Mouse (Mus musculus): ENCODE results near the gene Gsg1l.

Gene Gsg1l

DNA sequence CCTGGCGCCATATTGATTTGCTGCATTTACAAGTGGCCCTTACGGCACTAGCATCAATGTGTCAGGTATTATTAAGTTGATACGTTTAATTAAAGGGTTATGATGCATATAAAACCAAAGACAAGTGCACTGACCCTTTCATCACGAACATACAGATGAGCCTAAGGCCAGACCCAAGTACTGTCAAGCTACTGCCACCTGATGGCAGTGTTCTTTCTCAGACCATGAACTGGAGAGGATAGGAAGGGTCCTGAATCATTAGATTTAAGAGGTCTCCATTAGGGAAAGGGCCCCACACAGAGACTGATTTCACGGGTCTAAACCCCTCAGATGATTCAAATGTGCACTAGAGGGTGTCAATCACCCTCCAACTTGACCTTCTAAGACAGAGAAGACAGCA, 55.6 kb downstream of the Gsg1l start:
- no peak for DNase-seq

DNA sequence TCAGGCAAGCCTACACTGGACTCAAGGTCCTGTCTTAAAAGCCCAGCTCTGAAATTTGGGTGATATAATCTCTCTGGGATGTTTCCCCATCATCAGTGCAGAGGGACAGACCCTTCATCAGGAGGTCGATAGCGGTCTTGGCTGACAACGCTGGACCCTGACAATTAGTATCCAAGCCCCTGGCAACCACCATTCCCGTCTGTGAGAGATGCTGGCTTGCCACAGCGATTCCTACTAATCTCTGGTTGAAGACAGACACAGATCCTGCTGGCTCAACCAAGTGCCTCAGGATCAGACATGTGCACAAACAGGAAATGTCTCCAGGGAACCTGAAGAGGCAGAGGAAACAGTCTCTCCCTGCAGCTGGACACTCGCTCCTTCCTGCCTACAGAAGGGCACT, 62.2 kb downstream of the Gsg1l start:
- DNase-seq = no peak

DNA sequence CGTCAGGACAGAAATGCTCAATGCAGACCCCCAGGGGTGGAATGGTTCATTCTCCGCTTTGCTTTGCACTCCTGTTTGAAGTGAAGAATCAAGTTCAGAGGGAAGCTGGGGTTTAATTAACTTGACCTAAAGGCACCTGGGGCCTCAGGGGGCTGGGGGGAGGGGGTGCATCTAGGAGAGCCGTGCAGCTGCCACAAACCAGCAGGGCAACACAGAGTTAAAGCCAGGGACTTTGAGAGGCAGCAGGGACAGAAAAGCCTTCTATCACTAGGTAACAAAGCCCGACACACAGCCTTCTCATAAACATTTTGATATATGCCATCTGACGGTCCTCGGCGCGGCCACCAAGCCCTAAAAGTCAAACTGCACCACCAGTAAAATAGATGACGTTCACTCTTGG, 62.9 kb downstream of the Gsg1l start:
- DNase-seq = no peak

DNA sequence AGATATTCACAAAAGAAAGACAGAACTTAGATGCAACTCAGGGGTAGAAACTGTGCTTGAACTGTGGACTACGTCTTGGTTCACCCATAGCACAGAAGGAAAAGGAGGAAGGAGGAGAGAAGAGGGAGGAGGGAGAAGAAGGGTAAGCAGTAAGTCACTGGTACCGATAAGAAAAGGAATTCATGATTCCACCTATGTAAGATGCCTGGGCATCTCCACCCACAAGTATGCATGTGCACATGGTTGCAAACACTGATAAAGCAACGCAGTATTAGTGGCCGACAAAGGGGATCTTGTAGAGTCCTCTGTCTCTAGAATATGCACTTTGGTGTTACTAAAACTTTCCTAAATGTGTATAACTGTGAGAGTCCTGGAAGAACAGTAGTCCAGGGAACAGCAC, 64.8 kb downstream of the Gsg1l start:
- no peak for DNase-seq

DNA sequence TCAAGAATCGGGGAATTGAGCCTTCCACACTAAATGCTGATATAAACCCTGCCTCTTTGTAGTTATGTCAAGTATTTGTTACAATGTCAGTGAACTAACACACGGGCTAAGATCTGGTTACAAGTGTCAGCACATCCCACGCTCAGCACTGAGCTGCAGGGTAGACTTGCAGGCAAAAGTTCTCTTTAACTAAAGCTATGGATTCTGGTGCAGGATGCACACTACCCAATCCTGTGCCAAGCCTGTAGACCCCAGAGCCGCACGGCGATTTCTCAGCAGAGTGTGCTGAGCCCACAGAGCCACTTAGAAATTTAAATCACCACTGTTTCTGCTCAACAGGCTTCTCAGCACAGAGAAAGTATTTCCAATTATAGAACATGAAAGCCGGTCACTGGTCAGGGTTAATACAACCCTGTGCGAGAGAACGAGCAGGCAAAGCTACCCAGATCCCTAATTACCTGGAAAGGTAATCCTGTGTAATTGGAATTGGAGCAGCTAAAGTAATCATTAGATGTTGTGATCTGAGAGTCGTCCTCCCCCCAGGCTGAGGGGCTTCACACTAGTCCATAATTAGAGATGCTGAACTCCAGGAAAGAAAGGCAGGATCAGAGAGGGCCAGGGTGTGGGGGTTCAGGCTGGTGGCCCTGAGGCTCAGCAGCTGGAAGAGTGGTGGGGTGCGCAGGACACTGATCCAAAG, 69.7 kb downstream of the Gsg1l start:
- DNase-seq = no peak

DNA sequence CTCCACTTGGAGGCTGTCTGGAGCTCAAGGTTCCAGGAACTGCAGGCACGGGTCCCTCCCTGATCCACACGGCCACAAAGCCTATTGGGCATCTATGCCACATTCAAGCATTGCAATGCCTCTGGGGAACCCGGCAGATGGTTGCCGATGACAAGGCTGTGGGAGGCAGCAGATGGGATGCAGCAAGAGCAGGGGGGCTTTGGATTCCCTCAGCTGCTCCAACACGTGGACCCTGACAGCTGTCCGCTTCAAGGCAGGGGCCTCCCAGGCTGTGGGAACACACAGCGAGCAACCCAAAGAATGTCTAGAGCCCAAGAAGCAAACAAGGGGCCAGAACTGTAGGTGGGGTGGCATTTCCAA, 73.4 kb downstream of the Gsg1l start:
- DNase-seq = no peak

DNA sequence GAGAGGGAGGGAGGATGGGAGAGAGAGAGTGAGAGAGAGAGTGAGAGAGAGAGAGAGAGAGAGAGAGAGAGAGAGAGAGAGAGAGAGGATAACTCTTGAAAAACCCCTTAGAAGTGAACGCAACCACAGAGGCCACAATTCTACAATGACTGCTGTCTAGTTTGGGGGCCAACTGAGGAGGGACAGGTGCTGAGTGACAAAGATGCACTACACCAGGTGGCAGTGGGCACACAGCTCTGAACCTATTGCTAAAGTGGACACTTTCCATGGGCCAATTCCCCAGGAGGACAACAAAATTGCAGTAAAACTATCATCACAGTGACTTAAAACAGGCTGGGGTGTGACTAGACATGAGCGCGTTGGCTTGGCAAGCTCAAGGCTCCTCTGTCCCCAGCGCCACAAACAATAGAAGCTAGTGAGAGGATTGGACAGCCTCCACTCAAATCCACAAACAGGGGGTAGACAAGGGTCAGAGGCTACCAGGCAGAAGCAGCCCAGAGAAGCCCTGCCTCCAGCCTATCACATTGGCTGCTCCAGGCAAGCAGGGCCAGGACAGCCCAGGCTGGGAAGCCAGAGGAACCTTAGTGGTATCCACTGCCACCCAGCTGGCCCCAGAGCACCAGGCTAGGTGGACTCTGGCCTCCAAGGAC, 73.9 kb downstream of the Gsg1l start:
- DNase-seq = no peak

DNA sequence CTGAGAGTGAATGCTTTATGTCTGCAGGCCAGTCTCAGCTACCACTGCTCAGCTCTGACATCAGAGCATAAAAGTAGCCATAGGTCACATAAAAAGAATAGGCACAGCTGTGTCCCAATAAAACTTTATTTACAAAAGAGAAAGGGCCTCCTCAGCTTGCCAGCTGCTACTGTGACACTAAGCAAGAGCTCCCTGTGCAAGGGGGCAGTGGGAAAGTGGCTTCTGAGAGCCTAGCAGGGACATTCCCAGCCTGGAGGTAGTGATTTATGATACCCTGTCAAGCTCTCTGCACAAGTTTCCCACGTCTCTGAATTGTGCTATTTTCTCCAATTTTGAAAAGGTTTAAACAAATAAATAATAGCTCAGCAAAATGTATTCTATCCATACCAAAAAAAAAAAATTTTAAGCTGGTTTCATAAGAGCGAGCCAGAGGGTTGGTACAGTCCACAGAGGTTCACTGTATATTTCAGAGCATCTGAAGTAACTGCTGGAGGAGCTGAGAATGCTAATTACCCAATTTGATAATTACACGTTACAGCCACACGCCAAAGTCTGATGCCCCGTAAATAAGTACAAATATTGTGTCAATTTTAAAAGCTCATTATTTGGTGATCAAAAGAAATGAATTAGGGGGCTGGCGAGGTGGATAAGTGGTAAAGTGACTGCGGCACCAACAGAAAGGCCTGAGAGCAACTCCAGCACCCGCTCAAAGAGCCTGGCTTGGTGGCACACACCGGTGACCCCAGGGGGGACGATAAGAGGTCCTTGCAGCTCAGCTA, 74.9 kb downstream of the Gsg1l start:
- DNase-seq = no peak

DNA sequence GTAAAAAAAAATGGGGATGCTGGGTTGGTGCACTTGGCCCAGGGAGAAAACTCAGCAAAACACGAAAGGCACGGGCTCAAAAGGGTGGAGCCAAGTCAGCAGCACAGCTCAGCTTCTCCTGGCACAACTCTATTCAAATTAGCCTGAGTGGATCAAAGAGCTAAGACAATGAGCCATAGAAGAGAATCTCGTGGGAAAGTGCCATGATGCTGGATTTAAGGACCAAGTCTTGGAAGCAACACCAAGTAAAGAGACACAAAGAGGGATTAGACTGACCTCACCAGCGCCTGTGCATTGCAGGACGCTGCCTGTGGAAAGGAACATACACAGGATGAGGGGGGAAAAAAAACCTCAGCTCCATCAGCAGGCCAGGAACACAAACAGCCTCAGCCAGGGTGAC, 76.9 kb downstream of the Gsg1l start:
- no peak for DNase-seq

DNA sequence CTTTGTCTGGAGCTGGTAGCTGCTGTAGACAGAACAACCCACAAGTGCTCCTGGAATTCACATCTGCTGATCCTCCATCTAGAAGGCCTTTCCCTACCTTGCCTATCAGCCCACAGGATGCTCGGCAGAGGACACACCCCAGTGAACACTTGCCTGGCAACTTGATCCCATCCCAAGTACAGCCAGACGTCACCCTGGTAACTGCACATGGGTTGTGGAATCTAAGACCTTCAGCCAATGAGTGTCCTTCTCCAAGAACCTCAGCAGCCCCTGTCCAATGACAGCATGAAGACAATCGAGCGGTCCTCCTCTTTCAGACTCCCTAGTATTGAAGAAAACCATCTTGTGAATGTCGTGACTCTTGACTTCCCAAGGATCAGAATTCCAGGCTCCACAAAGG, 80.5 kb downstream of the Gsg1l start:
- no peak for DNase-seq

DNA sequence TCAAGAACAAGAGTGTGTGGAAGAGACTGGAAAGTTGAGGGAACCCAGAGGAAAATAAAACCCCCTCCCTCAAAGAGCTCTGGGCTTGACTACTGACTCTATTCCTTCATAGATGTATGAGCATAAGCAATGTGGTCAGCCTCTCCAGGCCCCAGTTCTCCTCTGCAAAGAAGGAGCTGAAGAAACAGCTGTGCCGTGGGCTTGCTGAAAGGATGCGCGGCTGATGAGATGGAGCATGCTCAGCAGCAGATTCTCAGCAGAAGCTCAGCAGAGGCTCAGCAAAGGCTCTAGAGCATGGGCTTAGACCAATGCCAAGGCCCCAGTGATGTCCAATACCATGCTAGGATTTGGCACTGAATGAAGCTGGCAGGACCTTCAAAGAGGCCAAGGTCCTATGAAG, 82.3 kb downstream of the Gsg1l start:
- DNase-seq = no peak

DNA sequence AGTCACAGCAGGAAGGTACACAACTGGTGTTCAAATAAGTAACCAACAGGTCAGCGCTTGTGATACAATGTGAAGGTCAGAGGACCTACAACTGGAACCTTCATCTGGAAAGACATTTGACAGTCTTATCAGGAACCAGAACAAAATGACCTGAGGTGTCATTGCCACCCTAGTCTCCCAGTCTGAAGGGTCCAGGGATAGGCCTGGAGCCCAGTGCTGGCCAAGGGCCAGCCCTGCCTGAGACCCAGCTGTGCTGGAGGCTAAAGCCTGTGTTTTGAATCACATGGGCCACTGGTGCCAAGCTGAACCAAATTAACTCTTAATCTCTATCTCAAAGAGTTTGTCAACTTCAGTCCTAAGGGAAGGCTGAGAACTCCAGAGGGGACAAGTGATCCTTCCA, 86.1 kb downstream of the Gsg1l start:
- DNase-seq = no peak

DNA sequence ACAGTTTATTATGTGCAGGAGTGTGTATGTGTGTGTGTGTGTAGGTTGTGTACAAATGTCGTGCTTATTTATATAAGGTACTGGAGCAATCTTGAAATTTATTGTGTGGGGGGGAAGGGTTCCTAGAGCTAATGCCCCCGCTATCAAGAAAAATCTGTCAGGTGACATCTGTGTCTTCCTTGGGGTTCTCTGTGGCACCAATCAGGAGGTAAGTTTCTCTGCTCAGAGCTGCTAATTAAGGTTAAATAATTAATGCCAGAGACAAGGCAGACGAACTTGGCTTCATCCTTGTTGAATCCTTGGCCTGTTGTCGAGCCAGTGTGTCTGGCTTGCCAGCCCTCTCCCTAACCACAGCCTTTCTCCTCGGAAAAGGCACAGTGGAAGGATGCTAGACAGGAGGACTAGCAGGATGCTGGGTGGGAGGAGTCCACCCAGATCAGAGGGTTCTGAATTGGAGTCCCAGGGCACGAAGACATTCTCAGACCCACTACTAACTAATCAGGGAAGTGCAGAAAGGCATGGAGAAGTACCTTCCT, 89.8 kb downstream of the Gsg1l start:
- DNase-seq = no peak

DNA sequence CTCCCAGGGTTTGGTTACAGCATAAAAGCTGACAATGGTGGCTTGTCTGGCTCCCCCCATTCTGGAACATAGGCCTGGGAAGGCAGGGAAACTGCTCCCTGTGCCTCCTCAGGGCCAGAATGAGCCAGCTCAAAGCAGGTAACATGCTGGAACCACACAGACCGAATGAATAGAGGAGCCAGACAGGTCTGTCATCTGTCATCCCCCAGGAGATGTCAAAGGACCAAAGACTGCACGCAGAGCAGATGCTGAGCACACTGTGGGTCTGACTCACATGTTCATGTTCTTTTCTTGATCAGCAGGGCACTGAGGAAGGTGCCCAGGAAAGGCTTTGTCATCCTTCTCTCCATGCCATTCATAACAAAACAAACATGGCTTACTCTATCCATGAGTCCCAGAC, 90.4 kb downstream of the Gsg1l start:
- DNase-seq = no peak

DNA sequence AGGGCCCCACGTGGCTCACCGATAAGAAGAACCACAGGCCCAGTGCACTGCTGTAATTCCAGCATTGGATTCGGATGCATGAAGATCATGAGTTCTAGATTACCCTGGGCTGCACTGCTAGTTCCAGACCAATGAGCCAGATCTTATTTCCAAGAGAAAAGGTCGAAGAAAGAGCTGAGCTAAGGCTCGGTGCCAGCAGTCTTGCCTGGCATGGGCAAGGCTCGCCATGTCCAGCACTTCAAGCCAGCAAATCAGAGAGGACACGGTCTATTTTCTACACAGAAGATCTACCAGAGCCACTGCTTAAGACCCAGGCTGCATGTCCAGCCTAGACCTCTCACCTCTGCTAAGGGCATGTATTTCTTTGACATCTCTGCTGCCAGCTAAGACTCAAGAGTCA, 92.2 kb downstream of the Gsg1l start:
- DNase-seq = no peak

DNA sequence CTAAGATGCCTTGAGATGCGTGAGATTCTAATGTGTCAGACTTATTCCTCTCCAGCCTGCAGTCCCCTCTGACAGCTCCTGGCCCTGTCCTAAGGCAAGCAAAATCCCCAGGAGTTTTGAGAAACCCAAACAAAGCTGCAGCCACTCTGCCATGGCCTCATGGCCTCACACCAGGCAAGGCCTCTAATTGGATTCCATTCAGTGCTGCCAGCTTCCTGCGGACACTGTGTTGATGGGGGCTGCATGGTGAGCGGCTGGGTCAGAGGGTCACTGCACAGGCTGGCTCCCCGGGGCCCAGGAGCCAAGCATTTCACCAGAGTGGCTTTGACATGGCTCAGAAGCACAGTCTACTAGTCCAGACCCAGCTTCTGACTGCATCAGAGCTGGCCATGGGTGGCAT, 92.7 kb downstream of the Gsg1l start:
- DNase-seq = no peak

DNA sequence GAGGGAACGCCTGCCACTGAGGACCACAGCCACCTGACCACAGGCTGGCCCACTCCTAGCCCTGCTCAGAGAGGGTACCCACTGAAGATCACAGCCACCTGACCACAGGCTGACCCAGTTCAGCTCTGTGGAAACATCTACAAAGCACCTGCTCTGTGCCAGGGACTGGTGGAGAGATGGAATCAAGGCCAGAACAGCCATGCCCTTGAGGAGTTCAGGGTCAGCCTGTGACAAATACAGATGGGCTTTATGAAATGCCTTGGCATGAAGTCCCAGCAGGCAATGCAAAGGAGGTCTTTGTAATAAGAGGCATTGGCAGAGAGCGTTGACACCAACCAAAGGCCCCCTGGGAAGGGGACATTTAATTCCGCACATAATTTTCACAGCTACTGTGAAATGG, 93.9 kb downstream of the Gsg1l start:
- no peak for DNase-seq

DNA sequence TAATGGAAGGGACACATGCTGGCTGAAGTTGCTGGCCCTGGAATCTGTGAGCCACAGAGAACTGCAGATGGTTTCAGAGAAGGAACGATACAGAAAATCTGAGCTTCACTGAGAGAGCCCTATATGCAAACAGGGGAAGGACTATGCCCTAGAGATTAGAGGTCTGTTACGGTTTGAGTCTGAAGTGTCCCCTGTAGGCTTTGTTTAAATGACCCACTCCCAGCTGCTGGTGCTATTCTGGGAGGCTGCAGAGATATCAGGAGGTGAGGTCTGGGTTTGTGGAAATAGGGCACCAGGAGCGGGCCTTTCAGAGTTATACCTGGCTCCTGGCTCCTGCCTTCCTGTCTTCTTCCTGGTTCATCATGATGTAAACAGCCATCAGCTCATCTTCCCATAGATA, 95.1 kb downstream of the Gsg1l start:
- DNase-seq = no peak

DNA sequence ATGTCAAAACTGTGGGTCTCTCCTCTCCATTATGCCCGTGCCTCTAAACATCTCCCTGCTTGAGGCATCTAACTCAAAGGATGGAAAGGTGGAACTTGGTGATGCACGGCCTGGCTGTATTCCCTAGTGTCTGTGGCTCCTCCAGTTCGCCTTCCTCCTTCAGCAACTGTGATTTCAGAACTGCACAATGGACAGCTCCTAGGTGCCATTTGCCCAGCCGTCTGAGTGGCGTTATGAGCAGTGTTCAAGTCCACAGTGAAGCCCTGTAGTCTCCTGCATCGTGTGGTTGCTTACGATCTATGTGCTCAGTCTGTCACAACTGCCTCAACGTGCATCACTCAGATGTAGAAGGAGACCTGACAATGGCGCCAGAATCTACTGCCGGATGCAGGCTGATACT, 96.6 kb downstream of the Gsg1l start:
- peak; percentile 30 for DNase-seq

DNA sequence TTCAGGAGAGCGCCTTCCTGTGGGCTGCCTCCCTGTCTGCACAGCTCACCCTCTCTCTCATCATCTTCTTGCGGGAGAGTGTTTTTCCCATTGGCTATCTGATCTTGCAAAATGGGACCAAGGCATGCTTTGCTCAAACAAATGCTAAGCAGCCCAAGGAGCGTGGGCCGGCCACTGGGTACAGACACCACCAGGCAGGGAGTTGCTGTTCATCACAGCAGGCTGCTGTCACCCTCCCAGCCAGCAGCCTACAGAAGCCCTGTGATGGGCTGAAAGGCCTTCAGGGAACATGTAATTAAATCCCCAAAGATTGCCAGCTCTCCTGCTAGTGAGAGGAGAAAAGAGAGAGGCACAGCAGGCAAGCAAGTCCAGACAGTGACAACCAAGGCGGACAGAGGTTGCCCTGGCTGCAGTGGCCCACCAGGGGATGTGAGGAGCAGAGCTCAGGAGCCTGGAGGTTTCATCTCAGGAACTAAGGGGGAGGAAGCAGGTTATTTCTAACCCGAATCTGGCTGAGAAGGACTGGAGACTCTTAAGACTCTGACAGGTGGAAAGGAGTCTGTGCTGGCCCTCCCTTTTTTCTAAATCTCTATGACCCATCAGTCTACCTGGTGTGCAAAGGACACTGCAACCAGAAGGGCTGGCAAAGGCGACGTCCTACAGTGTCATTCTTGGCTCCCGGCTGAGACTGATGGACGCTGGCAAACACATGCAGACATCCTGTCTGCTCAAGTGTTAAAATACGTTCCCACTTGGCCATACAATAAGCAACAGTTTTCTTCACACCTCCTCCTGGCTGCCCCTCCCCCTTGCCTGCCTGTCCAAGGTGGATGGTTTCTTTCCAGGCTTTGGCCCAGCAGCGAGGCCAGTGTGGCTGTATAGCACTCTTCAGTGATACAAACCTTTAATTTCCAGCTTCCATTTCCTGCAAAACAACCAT, 98.0 kb downstream of the Gsg1l start:
- no peak for DNase-seq

DNA sequence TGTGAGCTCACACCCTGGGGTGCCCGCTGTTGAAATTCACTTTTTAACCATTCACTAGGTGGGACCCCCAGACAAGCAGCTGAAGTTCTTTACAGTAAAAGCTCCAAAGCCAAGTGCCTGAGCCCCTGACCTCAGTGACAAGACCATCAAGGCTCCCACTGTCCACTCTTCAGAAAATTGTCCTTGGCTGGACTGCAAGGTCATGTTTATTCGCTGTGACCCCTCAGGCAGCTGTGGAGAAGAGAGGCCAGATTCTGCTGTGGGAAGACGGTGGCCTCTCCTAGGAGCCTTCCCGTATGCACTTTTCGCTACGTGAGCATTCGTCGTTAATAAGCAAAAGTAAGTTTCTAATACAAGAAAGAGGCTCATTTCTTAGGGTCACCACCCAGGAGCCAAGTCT, 102.6 kb downstream of the Gsg1l start:
- peak; percentile 61 for DNase-seq

DNA sequence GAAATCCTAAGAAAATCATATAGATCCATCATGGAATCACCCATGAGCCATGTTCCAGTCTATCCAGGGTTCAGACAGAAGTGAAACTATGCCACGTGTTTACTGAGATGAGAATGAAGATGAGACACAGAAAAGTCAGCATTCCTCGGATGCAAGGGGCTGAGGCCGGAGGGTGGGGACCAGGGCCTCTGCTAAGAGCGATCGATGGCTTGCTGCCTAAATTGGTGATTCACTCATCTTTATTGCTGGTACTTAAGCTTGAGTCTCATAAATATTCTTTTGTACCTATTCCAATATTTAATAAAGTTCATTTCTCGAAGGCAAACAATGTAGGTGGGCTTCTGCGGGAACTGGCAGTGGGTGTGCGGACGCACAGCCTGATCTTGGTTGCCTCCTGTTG, 105.5 kb downstream of the Gsg1l start:
- no peak for DNase-seq

DNA sequence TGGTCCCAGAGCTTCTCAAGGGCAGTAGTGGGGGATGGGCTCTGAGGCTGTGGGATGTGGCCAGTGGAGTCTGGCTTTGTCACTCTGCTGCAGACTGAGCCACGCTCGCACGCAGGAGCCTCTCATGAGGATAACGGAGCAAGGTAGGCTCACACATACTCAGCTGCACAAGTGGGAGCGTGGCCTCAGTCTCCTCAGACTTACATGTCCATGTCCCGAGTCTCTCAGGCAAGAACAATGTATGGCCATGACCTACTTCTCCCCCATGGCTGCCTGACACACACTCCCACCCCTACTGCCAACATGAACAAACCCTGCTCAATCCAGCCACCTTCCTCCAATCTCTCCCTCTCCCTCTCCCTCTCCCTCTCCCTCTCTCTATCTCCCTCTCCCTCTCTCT, 106.8 kb downstream of the Gsg1l start:
- DNase-seq = no peak

All from kidney, postnatal 10 days (tissue).